Mouse (Mus musculus) MEL (cell line): ENCODE measurements around the gene Ptma. TPM values are rescaled to one million over a fixed set of nuclear protein-coding genes. Genes with fewer than 3 reads are reported as not detected.

Experiments used
- DNase-seq: peaks from one replicate; pipeline ENCODE4 v3.0.0; 2011; ENCODE audit warnings: low read depth, low spot score
- H3K27ac ChIP-seq: 2 replicates; pipeline ENCODE4 v1.5.1; 2012; ENCODE audit warnings: low read depth, mild to moderate bottlenecking, control low read depth, low read length, moderate library complexity; ENCODE audit not compliant: control insufficient read depth
- H3K27me3 ChIP-seq, 2 experiments: fragments of 150-350 bp in 1 of 2; sonication (generic) in 1 of 2; 2 replicates each; pipeline ENCODE4 v1.6.1; 2012; ENCODE audit warnings: low read length in 2 of 2, mild to moderate bottlenecking in 2 of 2, improper control_type of control experiment in 1 of 2, moderate library complexity in 1 of 2; ENCODE audit not compliant: insufficient read depth in 2 of 2, control insufficient read depth in 1 of 2
- H3K36me3 ChIP-seq, 2 experiments: 2 replicates each; pipeline ENCODE4 v1.6.1; 2012 to 2014; ENCODE audit warnings: low read length in 2 of 2, improper control_type of control experiment in 1 of 2, inconsistent platforms in 1 of 2, mild to moderate bottlenecking in 1 of 2; ENCODE audit not compliant: insufficient read depth in 2 of 2, control insufficient read depth in 1 of 2
- H3K4me1 ChIP-seq, 2 experiments: fragments of 150-350 bp in 1 of 2; sonication (generic) in 1 of 2; 2 replicates each; pipeline ENCODE4 v1.6.1; 2012; ENCODE audit warnings: low read length in 2 of 2, improper control_type of control experiment in 1 of 2, mild to moderate bottlenecking in 1 of 2; ENCODE audit not compliant: insufficient read depth in 2 of 2, control insufficient read depth in 1 of 2
- H3K4me3 ChIP-seq, 2 experiments: fragments of 150-350 bp in 1 of 2; sonication (generic) in 1 of 2; 2 replicates each; pipeline ENCODE4 v1.5.1; 2012; ENCODE audit warnings: low read depth in 2 of 2, low read length in 2 of 2, mild to moderate bottlenecking in 2 of 2, moderate library complexity in 2 of 2, control low read depth in 1 of 2, improper control_type of control experiment in 1 of 2; ENCODE audit not compliant: control insufficient read depth in 1 of 2, insufficient read depth in 1 of 2
- H3K79me2 ChIP-seq: 2 replicates; pipeline ENCODE4 v1.6.1; 2012; ENCODE audit warnings: mild to moderate bottlenecking, low read length, moderate library complexity; ENCODE audit not compliant: control insufficient read depth, poor library complexity, insufficient read depth
- H3K9ac ChIP-seq: 2 replicates; pipeline ENCODE4 v1.6.1; 2012; ENCODE audit warnings: low read depth, mild to moderate bottlenecking, control low read depth, low read length, moderate library complexity; ENCODE audit not compliant: control insufficient read depth, poor library complexity, severe bottlenecking
- H3K9me3 ChIP-seq: fragments of 150-350 bp; sonication (generic); replicated peaks from 2 replicates; pipeline ENCODE4 v1.6.1; 2012; ENCODE audit warnings: mild to moderate bottlenecking, low read length, improper control_type of control experiment, moderate library complexity; ENCODE audit not compliant: insufficient read depth
- BHLHE40 ChIP-seq: IDR thresholded peaks from 2 replicates; pipeline ENCODE4 v1.6.1; 2012; ENCODE audit warnings: low read depth, mild to moderate bottlenecking, inconsistent platforms, low read length, improper control_type of control experiment, borderline replicate concordance
- CHD1 ChIP-seq: IDR thresholded peaks from 2 replicates; pipeline ENCODE4 v1.6.1; 2012; ENCODE audit warnings: low read depth, mild to moderate bottlenecking, inconsistent platforms, low read length, improper control_type of control experiment
- CHD2 ChIP-seq: IDR thresholded peaks from 2 replicates; pipeline ENCODE4 v1.6.1; 2011; ENCODE audit warnings: low read length, improper control_type of control experiment
- CTCF ChIP-seq, 3 experiments: IDR thresholded peaks in 2 of 3; conservative IDR thresholded peaks in 1 of 3; 2 replicates each; pipeline ENCODE4 v1.5.1; 2011 to 2012; ENCODE audit warnings: low read length in 3 of 3, low read depth in 2 of 3, mild to moderate bottlenecking in 2 of 3, improper control_type of control experiment in 1 of 3, inconsistent platforms in 1 of 3, mixed read lengths in 1 of 3, moderate library complexity in 1 of 3; ENCODE audit not compliant: control insufficient read depth in 1 of 3, insufficient read depth in 1 of 3, poor library complexity in 1 of 3, severe bottlenecking in 1 of 3
- ELF1 ChIP-seq: IDR thresholded peaks from 2 replicates; pipeline ENCODE4 v1.6.1; 2014; ENCODE audit warnings: low read depth, mild to moderate bottlenecking, inconsistent platforms, low read length, improper control_type of control experiment, moderate library complexity
- EP300 ChIP-seq, 2 experiments: IDR thresholded peaks; 2 replicates each; pipeline ENCODE4 v1.6.1; 2011; ENCODE audit warnings: improper control_type of control experiment in 2 of 2, low read length in 2 of 2, low read depth in 1 of 2, mild to moderate bottlenecking in 1 of 2
- ETS1 ChIP-seq: IDR thresholded peaks from 2 replicates; pipeline ENCODE4 v1.6.1; 2012; ENCODE audit warnings: low read depth, mild to moderate bottlenecking, inconsistent platforms, low read length, improper control_type of control experiment, moderate library complexity
- GABPA ChIP-seq: IDR thresholded peaks from 2 replicates; pipeline ENCODE4 v1.6.1; 2012; ENCODE audit warnings: low read depth, mild to moderate bottlenecking, inconsistent platforms, low read length, improper control_type of control experiment, moderate library complexity
- HCFC1 ChIP-seq: IDR thresholded peaks from 2 replicates; pipeline ENCODE4 v1.6.1; 2012; ENCODE audit warnings: low read depth, mild to moderate bottlenecking, inconsistent platforms, low read length, improper control_type of control experiment, moderate library complexity
- JUND ChIP-seq: IDR thresholded peaks from 2 replicates; pipeline ENCODE4 v1.6.1; 2011; ENCODE audit warnings: low read depth, mild to moderate bottlenecking, improper control_type of control experiment, low read length
- MAFK ChIP-seq: IDR thresholded peaks from 2 replicates; pipeline ENCODE4 v1.6.1; 2011; ENCODE audit warnings: low read depth, mild to moderate bottlenecking, low read length, improper control_type of control experiment, borderline replicate concordance
- MAX ChIP-seq: IDR thresholded peaks from 2 replicates; pipeline ENCODE4 v1.6.1; 2011; ENCODE audit warnings: low read length, improper control_type of control experiment
- MAZ ChIP-seq: IDR thresholded peaks from 2 replicates; pipeline ENCODE4 v1.6.1; 2012; ENCODE audit warnings: low read depth, mild to moderate bottlenecking, inconsistent platforms, low read length, improper control_type of control experiment
- MXI1 ChIP-seq: IDR thresholded peaks from 2 replicates; pipeline ENCODE4 v1.6.1; 2011; ENCODE audit warnings: mild to moderate bottlenecking, low read depth, low read length, improper control_type of control experiment
- MYC ChIP-seq: IDR thresholded peaks from 2 replicates; pipeline ENCODE4 v1.6.1; 2011; ENCODE audit warnings: low read depth, mild to moderate bottlenecking, low read length, improper control_type of control experiment, moderate library complexity
- NELFE ChIP-seq: IDR thresholded peaks from 2 replicates; pipeline ENCODE4 v1.6.1; 2011; ENCODE audit warnings: low read depth, low read length, improper control_type of control experiment
- NRF1 ChIP-seq: IDR thresholded peaks from 2 replicates; pipeline ENCODE4 v1.6.1; 2014; ENCODE audit warnings: low read depth, mild to moderate bottlenecking, inconsistent platforms, low read length, improper control_type of control experiment, moderate library complexity; ENCODE audit not compliant: poor library complexity, insufficient read depth, severe bottlenecking
- POLR2A ChIP-seq, 2 experiments: IDR thresholded peaks; 2 replicates each; pipeline ENCODE4 v1.6.1; 2011 to 2012; ENCODE audit warnings: low read length in 2 of 2, mild to moderate bottlenecking in 2 of 2, control low read depth in 1 of 2, improper control_type of control experiment in 1 of 2, low read depth in 1 of 2, moderate library complexity in 1 of 2; ENCODE audit not compliant: control insufficient read depth in 1 of 2, insufficient read depth in 1 of 2, poor library complexity in 1 of 2
- POLR2AphosphoS5 ChIP-seq: IDR thresholded peaks from 2 replicates; pipeline ENCODE4 v1.6.1; 2012; ENCODE audit warnings: low read depth, borderline replicate concordance, mild to moderate bottlenecking, inconsistent platforms, low read length, moderate library complexity, mixed read lengths
- RAD21 ChIP-seq: IDR thresholded peaks from 2 replicates; pipeline ENCODE4 v1.6.1; 2011; ENCODE audit warnings: mild to moderate bottlenecking, low read depth, low read length, improper control_type of control experiment
- RCOR1 ChIP-seq: IDR thresholded peaks from 2 replicates; pipeline ENCODE4 v1.6.1; 2012; ENCODE audit warnings: low read depth, mild to moderate bottlenecking, inconsistent platforms, low read length, improper control_type of control experiment
- TAL1 ChIP-seq: IDR thresholded peaks from 2 replicates; pipeline ENCODE4 v1.6.1; 2012; ENCODE audit warnings: mild to moderate bottlenecking, inconsistent platforms, low read length, moderate library complexity, mixed read lengths
- TBP ChIP-seq: IDR thresholded peaks from 2 replicates; pipeline ENCODE4 v1.8.0; 2011; ENCODE audit warnings: low read depth, low read length, improper control_type of control experiment
- USF1 ChIP-seq: IDR thresholded peaks from 2 replicates; pipeline ENCODE4 v1.6.1; 2014; ENCODE audit warnings: low read depth, mild to moderate bottlenecking, inconsistent platforms, low read length, improper control_type of control experiment, moderate library complexity
- USF2 ChIP-seq, 2 experiments: IDR thresholded peaks; 2 replicates each; pipeline ENCODE4 v1.6.1; 2011 to 2012; ENCODE audit warnings: improper control_type of control experiment in 2 of 2, low read length in 2 of 2, borderline replicate concordance in 1 of 2, inconsistent platforms in 1 of 2, low read depth in 1 of 2, mild to moderate bottlenecking in 1 of 2; ENCODE audit not compliant: insufficient read depth in 1 of 2
- ZC3H11A ChIP-seq: IDR thresholded peaks from 2 replicates; pipeline ENCODE4 v1.6.1; 2012; ENCODE audit warnings: low read depth, mild to moderate bottlenecking, inconsistent platforms, low read length, improper control_type of control experiment
- ZKSCAN1 ChIP-seq: IDR thresholded peaks from 2 replicates; pipeline ENCODE4 v1.6.1; 2012; ENCODE audit warnings: low read depth, mild to moderate bottlenecking, inconsistent platforms, low read length, improper control_type of control experiment, moderate library complexity
- ZMIZ1 ChIP-seq: IDR thresholded peaks from 2 replicates; pipeline ENCODE4 v1.6.1; 2012; ENCODE audit warnings: low read depth, mild to moderate bottlenecking, inconsistent platforms, low read length, improper control_type of control experiment, moderate library complexity
- ZNF384 ChIP-seq: IDR thresholded peaks from 2 replicates; pipeline ENCODE4 v1.6.1; 2012; ENCODE audit warnings: low read depth, mild to moderate bottlenecking, inconsistent platforms, low read length, improper control_type of control experiment
- polyA plus RNA-seq, 2 experiments: library from polyadenylated mRNA; stranded (reverse) in 1 of 2; unstranded in 1 of 2; fragments of >175 nt in 1 of 2; fragments of >200 nt in 1 of 2; gene quantifications; 2 replicates each; pipeline versions ENCODE4 v1.2.1 to v1.2.4; 2012; ENCODE audit warnings: low replicate concordance in 2 of 2, low read depth in 1 of 2; ENCODE audit not compliant: insufficient read length in 2 of 2, insufficient read depth in 1 of 2, missing spikeins in 1 of 2
- total RNA-seq: library from RNA; depleted of rRNA; stranded (reverse); fragments of 300-350 nt; gene quantifications from 2 replicates; pipeline ENCODE4 v1.2.3, GENCODE M21; 2012

Gene Ptma
- total and polyA plus RNA-seq, 3 experiments = 2,419 to 4,891 (median 3,309) TPM

DNA sequence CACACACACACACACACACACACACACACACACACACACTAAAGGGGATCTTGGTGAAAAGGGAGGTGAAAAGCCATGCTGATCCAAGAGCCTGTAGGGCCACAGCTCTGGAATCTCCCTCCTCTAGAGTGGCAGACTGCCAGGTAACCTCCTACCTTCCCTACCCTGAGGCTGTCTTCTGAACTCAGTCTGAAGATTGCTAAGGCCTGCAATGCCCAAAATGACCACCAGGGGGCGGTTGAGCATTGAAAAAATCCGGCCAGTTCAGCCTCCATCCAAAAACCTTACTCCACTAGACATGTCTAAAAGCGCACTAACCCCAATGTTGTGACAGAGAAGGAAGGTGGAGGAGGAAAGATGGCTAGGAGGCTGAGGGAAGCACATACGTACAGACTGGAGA lies 25.0 kb upstream of the Ptma start (continued):
- no peak for TF ChIP-seq BHLHE40
- TF ChIP-seq NRF1 = no peak
- no peak for TF ChIP-seq USF1
- TF ChIP-seq ZKSCAN1 = no peak
- no peak for TF ChIP-seq RCOR1
- no peak for TF ChIP-seq ETS1
- TF ChIP-seq GABPA = no peak
- TF ChIP-seq POLR2AphosphoS5 = no peak
- 0 out of 2 replicates have a peak, but pooled peaks have one; percentile 12 for TF ChIP-seq MAX
- TF ChIP-seq MXI1 = no peak
- peak; percentile 86 for TF ChIP-seq TBP
- TF ChIP-seq CTCF (IDR thresholded peaks at IDR 0.05 in 2 of 3, conservative IDR thresholded peaks at IDR 0.05 in 1 of 3; ENCODE audit: control insufficient read depth in 1 of 3, insufficient read depth in 1 of 3, low read depth in 2 of 3, low read length in 3 of 3, poor library complexity in 1 of 3, severe bottlenecking in 1 of 3) = peak; percentile 87 to 98 (median 95)
- no peak for TF ChIP-seq ZMIZ1
- TF ChIP-seq HCFC1 = peak; percentile 48
- TF ChIP-seq MAFK = no peak

GRCm38 (mm10) chr1:86502221-86503048 lies 24.1 kb upstream of the Ptma start:
- peak overlapping the region; percentile 86 for H3K9ac ChIP-seq
- H3K27ac ChIP-seq = peak overlapping the region; percentile 84
- no peaks in the 10 kb centered on the region for H3K27me3 ChIP-seq
- H3K36me3 ChIP-seq = peaks cover 0 to 11% of the 10 kb centered on the region in 2 experiments; a peak in 2 of 4 replicates
- peak overlapping the region; percentile 44 to 46 for H3K4me3 ChIP-seq
- H3K79me2 ChIP-seq = peaks cover 8% of the 10 kb centered on the region; the same call in 1 of the 2 replicates
- H3K9me3 ChIP-seq = no peaks in the 10 kb centered on the region
- peak; percentile 78 for DNase-seq
- peaks cover 6 to 36% of the 10 kb centered on the region in 2 experiments; a peak in 3 of 4 replicates for H3K4me1 ChIP-seq
- TF ChIP-seq ZC3H11A (no peak), GABPA (no peak), MYC (peak; percentile 93), EP300 (IDR thresholded peaks at IDR 0.05; ENCODE audit: low read depth in 1 of 2, low read length in 2 of 2) (peak in 1 of 2 experiments; percentile 16; a peak in 1 of 4 replicates), NELFE (peak; percentile 48; the same call in 1 of the 2 replicates), ZNF384 (0 out of 2 replicates have a peak, but pooled peaks have one; percentile 34), USF1 (peak; percentile 89), TBP (peak; percentile 72), HCFC1 (peak; percentile 40; the same call in 1 of the 2 replicates), MXI1 (peak; percentile 80), TAL1 (no peak), ZMIZ1 (no peak; the same call in 1 of the 2 replicates), USF2 (IDR thresholded peaks at IDR 0.05; ENCODE audit: borderline replicate concordance in 1 of 2, insufficient read depth in 1 of 2, low read depth in 1 of 2, low read length in 2 of 2) (0 out of 4 replicates have a peak, but pooled peaks of 1 of the 2 experiments have one; percentile 27), RAD21 (no peak), POLR2A (IDR thresholded peaks at IDR 0.05; ENCODE audit: control insufficient read depth in 1 of 2, insufficient read depth in 1 of 2, low read depth in 1 of 2, low read length in 2 of 2, poor library complexity in 1 of 2) (peak in 1 of 2 experiments; percentile 44; a peak in 2 of 4 replicates), CHD1 (0 out of 2 replicates have a peak, but pooled peaks have one; percentile 37), BHLHE40 (peak; percentile 54; the same call in 1 of the 2 replicates), JUND (no peak), ETS1 (0 out of 2 replicates have a peak, but pooled peaks have one; percentile 14), ELF1 (no peak), CHD2 (peak; percentile 16; the same call in 1 of the 2 replicates), MAX (peak; percentile 96), ZKSCAN1 (no peak), MAZ (peak; percentile 83), MAFK (no peak)
- TF ChIP-seq, all 39 proteins: peak for 16
